Mouse (Mus musculus): ENCODE data around the gene Rnf8. TPM values are rescaled to one million over a fixed set of nuclear protein-coding genes. Genes with fewer than 3 reads are reported as not detected.
"Not testable (repeated sequence)": the region's sequence is repeated elsewhere in the genome, so short reads cannot be mapped to it uniquely, and the experiment has no call there.

Gene Rnf8
- polyA plus RNA-seq, 1 experiment from 2014 or later = 104 TPM

- WGBS = 84% methylated on average over 15 of the region's 15 CpGs
- ATAC-seq = no peak
- H3K27me3 ChIP-seq = no peaks in the 10 kb centered on the region
- H3K27ac ChIP-seq = no peak overlapping the region
- H3K4me2 ChIP-seq = no peak overlapping the region
- no peak overlapping the region for H3K9ac ChIP-seq
- H3K4me3 ChIP-seq = no peak overlapping the region
- H3K4me1 ChIP-seq = peaks cover 16% of the 10 kb centered on the region; the same call in 1 of the 2 replicates
- H3K36me3 ChIP-seq (ENCODE audit: poor library complexity, severe bottlenecking) = peaks cover 59% of the 10 kb centered on the region
- no peaks in the 10 kb centered on the region for H3K9me3 ChIP-seq (replicated peaks)
Observed at GRCm38 (mm10) chr17:29595891-29596770, 18.5 kb upstream of the Rnf8 start.

GRCm38 (mm10) chr17:29596771-29597132 lies 17.8 kb upstream of the Rnf8 start:
- H3K9me3 ChIP-seq (replicated peaks) = no peaks in the 10 kb centered on the region
- no peak for ATAC-seq
- H3K9ac ChIP-seq = no peak overlapping the region
- H3K27me3 ChIP-seq = no peaks in the 10 kb centered on the region
- H3K4me2 ChIP-seq = no peak overlapping the region
- 79% methylated on average over 13 of the region's 13 CpGs for WGBS
- peaks cover 61% of the 10 kb centered on the region for H3K36me3 ChIP-seq (ENCODE audit: poor library complexity, severe bottlenecking)
- no peak overlapping the region for H3K4me3 ChIP-seq
- peaks cover 16% of the 10 kb centered on the region; the same call in 1 of the 2 replicates for H3K4me1 ChIP-seq
- H3K27ac ChIP-seq = no peak overlapping the region

- Histone ChIP-seq H3K9me3 (replicated peaks) (no peaks in the 10 kb centered on the region), H3K36me3 (ENCODE audit: poor library complexity, severe bottlenecking) (peaks cover 71% of the 10 kb centered on the region), H3K4me3 (no peak overlapping the region), H3K9ac (no peak overlapping the region), H3K27ac (no peak overlapping the region), H3K4me2 (no peak overlapping the region), H3K4me1 (peaks cover 16% of the 10 kb centered on the region; the same call in 1 of the 2 replicates), H3K27me3 (no peaks in the 10 kb centered on the region)
- 94% methylated on average over 14 of the region's 14 CpGs for WGBS
- ATAC-seq = no peak
Observed at GRCm38 (mm10) chr17:29599051-29599450, 15.5 kb upstream of the Rnf8 start.

DNA sequence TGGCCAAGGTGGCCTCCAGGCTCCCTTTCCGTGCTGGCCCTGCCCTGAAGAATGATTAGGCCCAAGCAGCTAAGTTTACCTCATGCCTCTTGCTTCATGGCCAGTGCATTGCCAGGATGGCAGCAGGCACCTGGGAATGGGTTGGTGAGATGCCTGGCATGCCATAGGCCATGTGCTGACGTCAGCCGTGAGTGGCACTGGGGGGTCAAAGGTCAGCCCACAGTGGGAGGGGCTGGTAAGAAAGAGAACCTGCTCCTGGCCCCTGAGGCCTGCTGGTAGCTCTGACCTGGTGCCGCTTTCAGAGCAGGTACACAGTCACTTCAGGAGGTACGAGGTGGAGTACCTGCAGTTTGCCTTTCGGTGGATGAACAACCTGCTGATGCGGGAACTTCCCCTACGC lies 15.1 kb upstream of the Rnf8 start:
- Histone ChIP-seq H3K4me2 (no peak overlapping the region), H3K27ac (no peak overlapping the region), H3K4me3 (no peak overlapping the region), H3K9ac (no peak overlapping the region), H3K9me3 (replicated peaks) (no peaks in the 10 kb centered on the region), H3K4me1 (peaks cover 16% of the 10 kb centered on the region; the same call in 1 of the 2 replicates), H3K36me3 (ENCODE audit: poor library complexity, severe bottlenecking) (peaks cover 69% of the 10 kb centered on the region), H3K27me3 (no peaks in the 10 kb centered on the region)
- WGBS = 94% methylated on average over 8 of the region's 8 CpGs
- no peak for ATAC-seq

- WGBS = 89% methylated on average over 4 of the region's 4 CpGs
- Histone ChIP-seq H3K4me2 (no peak overlapping the region), H3K27me3 (no peaks in the 10 kb centered on the region), H3K9ac (no peak overlapping the region), H3K27ac (no peak overlapping the region), H3K36me3 (ENCODE audit: poor library complexity, severe bottlenecking) (peaks cover 65% of the 10 kb centered on the region), H3K4me3 (no peak overlapping the region), H3K9me3 (replicated peaks) (no peaks in the 10 kb centered on the region), H3K4me1 (peaks cover 11% of the 10 kb centered on the region; the same call in 1 of the 2 replicates)
- no peak for ATAC-seq
Observed at GRCm38 (mm10) chr17:29601391-29601790, 13.2 kb upstream of the Rnf8 start.

GRCm38 (mm10) chr17:29603283-29603682 lies 11.3 kb upstream of the Rnf8 start:
- ATAC-seq = 0 out of 2 replicates have a peak, but pooled peaks have one; percentile 50
- Histone ChIP-seq H3K9ac (no peak overlapping the region), H3K4me1 (no peaks in the 10 kb centered on the region), H3K4me2 (no peak overlapping the region), H3K27me3 (no peaks in the 10 kb centered on the region), H3K9me3 (replicated peaks) (no peaks in the 10 kb centered on the region), H3K27ac (no peak overlapping the region), H3K4me3 (no peak overlapping the region), H3K36me3 (ENCODE audit: poor library complexity, severe bottlenecking) (peaks cover 59% of the 10 kb centered on the region)
- WGBS = 26% methylated on average over 6 of the region's 6 CpGs

- not testable (repeated sequence) for H3K4me2 ChIP-seq; ATAC-seq; H3K9ac ChIP-seq; H3K27ac ChIP-seq; H3K4me3 ChIP-seq; H3K9me3 ChIP-seq (replicated peaks); H3K27me3 ChIP-seq
- 85% methylated on average over 5 of the region's 5 CpGs for WGBS
- peaks cover 14% of the 10 kb centered on the region for H3K36me3 ChIP-seq (ENCODE audit: poor library complexity, severe bottlenecking)
- peaks cover 28% of the 10 kb centered on the region for H3K4me1 ChIP-seq
Observed at GRCm38 (mm10) chr17:29613453-29613852, 1.1 kb upstream of the Rnf8 start.

- Histone ChIP-seq H3K36me3 (ENCODE audit: poor library complexity, severe bottlenecking) (peaks cover 24% of the 10 kb centered on the region), H3K27ac (peak overlapping the region; percentile 96), H3K9ac (peak overlapping the region; percentile 99), H3K4me2 (peak overlapping the region; percentile 84), H3K27me3 (no peaks in the 10 kb centered on the region), H3K4me3 (peak overlapping the region; percentile 90), H3K4me1 (peaks cover 28% of the 10 kb centered on the region), H3K9me3 (replicated peaks) (no peaks in the 10 kb centered on the region)
- WGBS = 0% methylated on average over 38 of the region's 43 CpGs
- ATAC-seq = no peak; the same call in none of the 2 replicates
Observed at GRCm38 (mm10) chr17:29615024-29615551, 498 bp downstream of the Rnf8 start.

GRCm38 (mm10) chr17:29615616-29616015 lies 1.0 kb downstream of the Rnf8 start:
- no peak for ATAC-seq
- Histone ChIP-seq H3K4me3 (peak overlapping the region; percentile 90), H3K9ac (peak overlapping the region; percentile 99), H3K36me3 (ENCODE audit: poor library complexity, severe bottlenecking) (peaks cover 28% of the 10 kb centered on the region), H3K27me3 (no peaks in the 10 kb centered on the region), H3K4me1 (peaks cover 28% of the 10 kb centered on the region), H3K9me3 (replicated peaks) (no peaks in the 10 kb centered on the region), H3K4me2 (peak overlapping the region; percentile 84), H3K27ac (peak overlapping the region; percentile 96)
- WGBS = 5% methylated on average over 4 of the region's 4 CpGs

GRCm38 (mm10) chr17:29619231-29619630 lies 4.6 kb downstream of the Rnf8 start:
- ATAC-seq = no peak
- H3K36me3 ChIP-seq (ENCODE audit: poor library complexity, severe bottlenecking) = peaks cover 64% of the 10 kb centered on the region

DNA sequence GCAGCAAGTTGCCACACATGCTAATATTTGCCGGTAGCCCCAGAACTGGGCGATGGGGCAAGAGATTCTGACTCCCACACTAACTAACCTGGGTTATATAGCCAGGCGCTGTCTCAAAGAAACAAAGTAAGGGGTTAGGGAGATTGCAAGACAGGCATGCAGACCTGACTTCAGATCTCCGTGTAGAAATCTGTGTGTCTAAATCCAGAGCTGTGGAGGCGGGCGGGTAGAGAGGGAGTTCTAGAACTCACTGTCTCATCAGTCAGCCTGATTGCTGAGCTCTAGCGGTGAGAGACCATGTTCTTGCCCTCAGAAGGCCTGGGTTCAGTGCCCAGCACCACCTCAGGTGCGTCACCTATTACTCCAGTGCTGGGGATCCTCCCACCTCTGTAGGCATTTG lies 8.9 kb downstream of the Rnf8 start:
- 94% methylated on average over 8 of the region's 8 CpGs for WGBS
- no peak overlapping the region for H3K4me3 ChIP-seq
- H3K9me3 ChIP-seq (replicated peaks) = no peaks in the 10 kb centered on the region
- H3K27me3 ChIP-seq = no peaks in the 10 kb centered on the region
- H3K9ac ChIP-seq = no peak overlapping the region
- ATAC-seq = no peak
- H3K36me3 ChIP-seq (ENCODE audit: poor library complexity, severe bottlenecking) = peaks cover 98% of the 10 kb centered on the region
- no peaks in the 10 kb centered on the region for H3K4me1 ChIP-seq
- no peak overlapping the region for H3K4me2 ChIP-seq
- H3K27ac ChIP-seq = no peak overlapping the region

More at GRCm38 (mm10) chr17:29619231-29619630, 4.6 kb downstream of the Rnf8 start:
- H3K27ac ChIP-seq = no peak overlapping the region
- H3K9me3 ChIP-seq (replicated peaks) = no peaks in the 10 kb centered on the region
- 91% methylated on average over 3 of the region's 3 CpGs for WGBS
- peaks cover 28% of the 10 kb centered on the region for H3K4me1 ChIP-seq
- H3K27me3 ChIP-seq = no peaks in the 10 kb centered on the region
- no peak overlapping the region for H3K4me2 ChIP-seq
- no peak overlapping the region for H3K4me3 ChIP-seq
- no peak overlapping the region for H3K9ac ChIP-seq

GRCm38 (mm10) chr17:29627285-29627684 lies 12.7 kb downstream of the Rnf8 start:
- Histone ChIP-seq H3K9me3 (replicated peaks) (no peaks in the 10 kb centered on the region), H3K4me2 (no peak overlapping the region), H3K4me3 (no peak overlapping the region), H3K27ac (no peak overlapping the region), H3K9ac (no peak overlapping the region), H3K27me3 (no peaks in the 10 kb centered on the region), H3K36me3 (ENCODE audit: poor library complexity, severe bottlenecking) (peaks cover 97% of the 10 kb centered on the region), H3K4me1 (no peaks in the 10 kb centered on the region)
- WGBS = 90% methylated on average over 9 of the region's 9 CpGs
- ATAC-seq = no peak
